Mouse (Mus musculus) fat pad, adult 2 months (tissue): Measurements from ENCODE around the gene Sstr1.

Source experiments
- DNase-seq: peaks from one replicate; pipeline ENCODE4 v3.0.0-alpha.2; 2011; ENCODE audit warnings: low read depth, low spot score; ENCODE audit errors: extremely low read depth

Gene Sstr1

GRCm38 (mm10) chr12:58211163-58212071 is at the start of gene Sstr1:
Gene Sstr1 (plus strand): TSS chr12:58211772.
- no peak for DNase-seq

GRCm38 (mm10) chr12:58198810-58199209 is 12.8 kb upstream of the Sstr1 start:
- peak; percentile 18 for DNase-seq

GRCm38 (mm10) chr12:58201190-58201589 is 10.4 kb upstream of the Sstr1 start:
- no peak for DNase-seq

GRCm38 (mm10) chr12:58207956-58208355 is 3.6 kb upstream of the Sstr1 start:
- DNase-seq: no peak

GRCm38 (mm10) chr12:58212261-58212923 is 820 bp downstream of the Sstr1 start:
- no peak for DNase-seq

- no peak for DNase-seq
These were observed 1.4 kb downstream of the Sstr1 start for GRCm38 (mm10) chr12:58212924-58213450.

GRCm38 (mm10) chr12:58213451-58214288 is 2.1 kb downstream of the Sstr1 start:
- no peak for DNase-seq

GRCm38 (mm10) chr12:58214289-58215136 is 2.9 kb downstream of the Sstr1 start:
- DNase-seq: no peak

- DNase-seq: no peak
These were observed 4.6 kb downstream of the Sstr1 start for GRCm38 (mm10) chr12:58216218-58216617.

GRCm38 (mm10) chr12:58219078-58219477 is 7.5 kb downstream of the Sstr1 start:
- no peak for DNase-seq

- no peak for DNase-seq
These were observed 14.1 kb downstream of the Sstr1 start for GRCm38 (mm10) chr12:58225644-58226043.

- no peak for DNase-seq
These were observed 20.9 kb downstream of the Sstr1 start for GRCm38 (mm10) chr12:58232489-58232888.

GRCm38 (mm10) chr12:58251901-58252300 is 40.3 kb downstream of the Sstr1 start:
- DNase-seq: no peak
